Mouse (Mus musculus): ENCODE results near the gene Ptprj. TPM values are rescaled to one million over a fixed set of nuclear protein-coding genes. Genes with fewer than 3 reads are reported as not detected.
"Not testable (repeated sequence)": the region's sequence is repeated elsewhere in the genome, so short reads cannot be mapped to it uniquely, and the experiment has no call there.

Gene Ptprj
- total RNA-seq, 2 experiments from 2014 or later = 2.8 to 3.2 TPM

GRCm38 (mm10) chr2:90424937-90425336, 155.5 kb downstream of the Ptprj start:
- DNase-seq (ENCODE audit: low spot score) = not testable (repeated sequence)

DNA sequence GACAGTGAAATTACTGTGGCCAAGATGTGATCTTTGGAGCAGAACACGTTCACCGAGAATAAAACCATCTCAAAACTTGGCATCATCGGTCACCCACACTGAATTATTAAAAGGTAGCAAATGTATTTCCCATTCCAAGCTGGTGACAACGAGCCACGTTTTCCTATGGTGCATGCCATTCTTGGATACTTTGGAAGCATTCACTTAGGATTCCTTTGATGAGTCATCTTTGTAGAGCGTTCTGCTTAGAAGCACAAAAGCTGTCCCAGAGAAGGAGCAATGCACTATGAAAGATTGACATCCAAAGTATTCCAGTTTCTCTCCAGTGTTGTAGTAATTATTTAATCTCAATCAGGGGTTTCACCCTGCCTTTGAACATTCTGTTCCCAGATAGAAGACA, 158.2 kb downstream of the Ptprj start:
- DNase-seq (ENCODE audit: low spot score) = not testable (repeated sequence)

GRCm38 (mm10) chr2:90414110-90414821, 166.2 kb downstream of the Ptprj start:
- peak; percentile 27 for DNase-seq (ENCODE audit: low spot score)

- not testable (repeated sequence) for DNase-seq (ENCODE audit: low spot score)
Observed at GRCm38 (mm10) chr2:90398633-90399107, 181.8 kb downstream of the Ptprj start, which contains the start of gene Olfr1274-ps. Gene Olfr1274-ps, plus strand, starts transcription at chr2:90398683.

Other genes with a start within 250 kb of the Ptprj start
- not detected for gene Olfr1274-ps, start 182.0 kb downstream of the Ptprj start, total RNA-seq (2021)
- gene Nup160, start 96.6 kb upstream of the Ptprj start, total RNA-seq (2021) = 1 to 10 TPM; 8.3 to 8.8 TPM
- 10 to 100 TPM; 12.3 to 12.4 TPM for gene Fnbp4, start 164.7 kb upstream of the Ptprj start, total RNA-seq (2021)
- gene Agbl2, start 202.1 kb upstream of the Ptprj start, total RNA-seq (2021) = under 1 TPM; 0.14 to 0.33 TPM

Data from gastrocnemius, adult 18-20 months (tissue).